Mouse (Mus musculus): ENCODE measurements around the gene 2610001J05Rik.
"Not testable (repeated sequence)": the region's sequence is repeated elsewhere in the genome, so short reads cannot be mapped to it uniquely, and the experiment has no call there.

Gene 2610001J05Rik

GRCm38 (mm10) chr6:13870919-13871624 lies at the start of gene 2610001J05Rik:
Gene 2610001J05Rik (minus strand): TSS chr6:13871518.
- peak; percentile 92 to 93 for DNase-seq (ENCODE audit: low spot score in 2 of 2)

- peak in 1 of 2 experiments; percentile 0 for DNase-seq (ENCODE audit: low spot score in 2 of 2)
Measured at GRCm38 (mm10) chr6:13909762-13910537, 38.6 kb upstream of the 2610001J05Rik start.

GRCm38 (mm10) chr6:13902941-13903627 lies 31.8 kb upstream of the 2610001J05Rik start:
- DNase-seq (ENCODE audit: low spot score in 2 of 2), result no peak

GRCm38 (mm10) chr6:13884877-13885592 lies 13.7 kb upstream of the 2610001J05Rik start:
- DNase-seq (ENCODE audit: low spot score in 2 of 2), result no peak

GRCm38 (mm10) chr6:13882919-13883318 lies 11.6 kb upstream of the 2610001J05Rik start:
- DNase-seq (ENCODE audit: low spot score in 2 of 2), result no peak

- peak in 1 of 2 experiments; percentile 2 for DNase-seq (ENCODE audit: low spot score in 2 of 2)
Measured at GRCm38 (mm10) chr6:13873959-13874358, 2.6 kb upstream of the 2610001J05Rik start.

GRCm38 (mm10) chr6:13872076-13872475 lies 758 bp upstream of the 2610001J05Rik start:
- no peak for DNase-seq (ENCODE audit: low spot score in 2 of 2)

GRCm38 (mm10) chr6:13871625-13871958 lies 274 bp upstream of the 2610001J05Rik start:
- DNase-seq (ENCODE audit: low spot score in 2 of 2), result no peak

- DNase-seq (ENCODE audit: low spot score in 2 of 2), result no peak
Measured at GRCm38 (mm10) chr6:13870289-13870741, 1.0 kb downstream of the 2610001J05Rik start.

- DNase-seq (ENCODE audit: low spot score in 2 of 2), result no peak
Measured at GRCm38 (mm10) chr6:13860596-13860995, 10.7 kb downstream of the 2610001J05Rik start.

GRCm38 (mm10) chr6:13859877-13860585 lies 11.3 kb downstream of the 2610001J05Rik start:
- no peak for DNase-seq (ENCODE audit: low spot score in 2 of 2)

GRCm38 (mm10) chr6:13854230-13854629 lies 17.1 kb downstream of the 2610001J05Rik start:
- no peak for DNase-seq (ENCODE audit: low spot score in 2 of 2)

GRCm38 (mm10) chr6:13853244-13853643 lies 18.1 kb downstream of the 2610001J05Rik start:
- DNase-seq (ENCODE audit: low spot score in 2 of 2), result no peak

GRCm38 (mm10) chr6:13846031-13846430 lies 25.3 kb downstream of the 2610001J05Rik start:
- not testable (repeated sequence) for DNase-seq (ENCODE audit: low spot score in 2 of 2)

GRCm38 (mm10) chr6:13839345-13840054 lies 31.8 kb downstream of the 2610001J05Rik start, which contains the start of gene Gpr85:
Gene Gpr85 (minus strand): TSS chr6:13839942.
- no peak for DNase-seq (ENCODE audit: low spot score in 2 of 2)

- DNase-seq (ENCODE audit: low spot score in 2 of 2), result peak; percentile 48 to 57
Measured at GRCm38 (mm10) chr6:13838677-13839344, 32.5 kb downstream of the 2610001J05Rik start.

- DNase-seq (ENCODE audit: low spot score in 2 of 2), result no peak
Measured at GRCm38 (mm10) chr6:13837916-13838676, 33.2 kb downstream of the 2610001J05Rik start.

GRCm38 (mm10) chr6:13836967-13837570 lies 34.2 kb downstream of the 2610001J05Rik start:
- no peak for DNase-seq (ENCODE audit: low spot score in 2 of 2)

Measured in heart, adult 9 months (tissue).